Mouse (Mus musculus): ENCODE measurements around the gene Eps8. TPM values are rescaled to one million over a fixed set of nuclear protein-coding genes. Genes with fewer than 3 reads are reported as not detected.

Gene Eps8
- polyA plus RNA-seq, 1 experiment from 2014 or later: 209 TPM

GRCm38 (mm10) chr6:137506563-137506962 lies 148.1 kb downstream of the Eps8 start:
- Histone ChIP-seq H3K27ac (ENCODE audit: low read depth, low read length) (peak overlapping the region; percentile 79), H3K9ac (ENCODE audit: low read depth, low read length) (no peak overlapping the region), H3K4me2 (replicated peaks; ENCODE audit: low read depth) (no peak overlapping the region), H3K4me1 (replicated peaks; ENCODE audit: control insufficient read depth, insufficient read depth, low read length) (no peaks in the 10 kb centered on the region), H3K4me3 (ENCODE audit: low read depth, low read length) (no peak overlapping the region), H3K9me3 (ENCODE audit: control insufficient read depth) (no peaks in the 10 kb centered on the region), H3K36me3 (ENCODE audit: control insufficient read depth, insufficient read depth) (peaks cover 82% of the 10 kb centered on the region), H3K27me3 (replicated peaks; ENCODE audit: control insufficient read depth, insufficient read depth, low read length) (no peaks in the 10 kb centered on the region)
- 78% methylated on average over 7 of the region's 7 CpGs for WGBS
- peak; percentile 32; the same call in 1 of the 2 replicates for ATAC-seq
- TF ChIP-seq CTCF (IDR thresholded peaks at IDR 0.05; ENCODE audit: low read depth): no peak

DNA sequence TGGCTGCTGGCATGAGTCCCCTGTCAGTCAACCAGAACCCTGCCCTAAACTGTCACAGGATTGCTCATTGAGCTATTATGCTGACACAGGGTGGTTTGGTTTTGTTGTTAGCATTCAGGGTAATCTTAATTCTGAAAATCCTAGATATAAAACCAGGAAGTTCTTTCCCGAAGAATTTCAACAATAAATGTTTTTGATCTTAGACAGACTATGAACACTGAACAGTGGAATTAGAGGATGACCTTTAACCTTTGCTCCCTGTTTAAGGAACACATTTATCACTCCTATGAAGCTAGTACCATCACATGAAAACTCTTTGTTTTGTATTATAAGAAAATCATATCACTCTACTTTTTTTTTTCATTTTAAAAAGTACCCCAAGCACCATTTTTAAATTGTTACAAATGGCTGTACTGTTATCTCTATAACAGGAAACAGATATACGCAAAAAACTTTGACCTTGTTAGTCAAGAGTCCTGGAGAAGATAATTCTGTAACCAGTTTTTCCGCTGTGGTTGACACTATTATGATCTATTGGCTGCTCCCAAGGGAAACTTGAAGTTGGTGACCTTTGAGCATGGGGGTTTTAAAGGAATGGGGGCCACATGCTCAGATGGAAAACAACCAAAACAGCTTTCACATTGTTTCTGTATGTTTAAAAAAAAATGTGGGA lies 149.0 kb downstream of the Eps8 start:
- 31% methylated on average over 3 of the region's 3 CpGs for WGBS
- peak; percentile 61 for ATAC-seq
- Histone ChIP-seq H3K4me2 (replicated peaks; ENCODE audit: low read depth) (no peak overlapping the region), H3K9ac (ENCODE audit: low read depth, low read length) (no peak overlapping the region), H3K36me3 (ENCODE audit: control insufficient read depth, insufficient read depth) (peaks cover 81% of the 10 kb centered on the region), H3K27me3 (replicated peaks; ENCODE audit: control insufficient read depth, insufficient read depth, low read length) (no peaks in the 10 kb centered on the region), H3K27ac (ENCODE audit: low read depth, low read length) (peak overlapping the region; percentile 79), H3K4me1 (replicated peaks; ENCODE audit: control insufficient read depth, insufficient read depth, low read length) (no peaks in the 10 kb centered on the region), H3K4me3 (ENCODE audit: low read depth, low read length) (no peak overlapping the region), H3K9me3 (ENCODE audit: control insufficient read depth) (no peaks in the 10 kb centered on the region)
- no peak for TF ChIP-seq CTCF (IDR thresholded peaks at IDR 0.05; ENCODE audit: low read depth)

DNA sequence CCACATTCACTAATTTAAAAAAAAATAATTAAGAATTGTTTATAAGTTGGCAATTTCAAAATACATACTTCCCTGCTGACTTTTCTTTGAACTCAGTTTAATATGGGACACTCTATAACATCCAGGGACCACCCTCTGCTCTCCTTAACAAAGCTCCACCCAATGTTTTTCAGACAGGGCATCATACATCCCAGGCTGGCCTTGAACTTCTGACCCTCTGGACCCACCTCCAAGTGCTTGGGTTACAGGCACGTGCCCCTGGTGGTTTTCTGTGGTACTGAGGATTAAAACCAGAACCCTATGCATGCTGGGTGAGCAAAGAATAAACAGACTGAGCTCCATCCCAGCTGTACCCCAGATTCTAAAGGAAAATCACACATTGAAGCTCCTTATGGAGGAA lies 150.6 kb downstream of the Eps8 start:
- Histone ChIP-seq H3K9me3 (ENCODE audit: control insufficient read depth) (no peaks in the 10 kb centered on the region), H3K27ac (ENCODE audit: low read depth, low read length) (no peak overlapping the region), H3K36me3 (ENCODE audit: control insufficient read depth, insufficient read depth) (peaks cover 80% of the 10 kb centered on the region), H3K4me2 (replicated peaks; ENCODE audit: low read depth) (no peak overlapping the region), H3K27me3 (replicated peaks; ENCODE audit: control insufficient read depth, insufficient read depth, low read length) (no peaks in the 10 kb centered on the region), H3K9ac (ENCODE audit: low read depth, low read length) (no peak overlapping the region), H3K4me1 (replicated peaks; ENCODE audit: control insufficient read depth, insufficient read depth, low read length) (no peaks in the 10 kb centered on the region), H3K4me3 (ENCODE audit: low read depth, low read length) (no peak overlapping the region)
- 44% methylated on average over 1 of the region's 1 CpGs for WGBS
- TF ChIP-seq CTCF (IDR thresholded peaks at IDR 0.05; ENCODE audit: low read depth): peak; percentile 27; the same call in 1 of the 2 replicates
- ATAC-seq: no peak

DNA sequence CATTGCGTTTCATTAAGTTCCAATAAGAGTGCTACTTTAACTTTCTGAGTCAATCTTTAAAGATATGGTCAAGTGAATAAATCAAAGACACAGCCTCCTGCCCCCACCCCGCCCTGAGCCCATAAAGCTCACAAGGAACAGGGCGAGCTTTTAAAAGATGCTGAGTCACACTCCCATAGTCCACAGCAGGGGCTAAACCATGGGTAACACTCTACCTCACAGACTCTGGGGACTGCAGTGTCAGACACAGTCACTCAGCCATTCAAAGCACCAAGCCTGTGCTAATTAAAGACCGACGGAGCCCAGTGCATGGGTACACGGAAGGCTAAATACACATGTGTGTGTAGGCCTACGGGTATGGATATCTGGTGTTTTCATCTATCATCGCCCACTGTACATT lies 151.2 kb downstream of the Eps8 start:
- H3K9ac ChIP-seq (ENCODE audit: low read depth, low read length): no peak overlapping the region
- no peak overlapping the region for H3K4me2 ChIP-seq (replicated peaks; ENCODE audit: low read depth)
- TF ChIP-seq CTCF (IDR thresholded peaks at IDR 0.05; ENCODE audit: low read depth): no peak
- peaks cover 80% of the 10 kb centered on the region for H3K36me3 ChIP-seq (ENCODE audit: control insufficient read depth, insufficient read depth)
- H3K27me3 ChIP-seq (replicated peaks; ENCODE audit: control insufficient read depth, insufficient read depth, low read length): no peaks in the 10 kb centered on the region
- ATAC-seq: no peak
- WGBS: 84% methylated on average over 8 of the region's 8 CpGs
- no peak overlapping the region for H3K4me3 ChIP-seq (ENCODE audit: low read depth, low read length)
- no peaks in the 10 kb centered on the region for H3K9me3 ChIP-seq (ENCODE audit: control insufficient read depth)
- no peaks in the 10 kb centered on the region for H3K4me1 ChIP-seq (replicated peaks; ENCODE audit: control insufficient read depth, insufficient read depth, low read length)
- H3K27ac ChIP-seq (ENCODE audit: low read depth, low read length): no peak overlapping the region

DNA sequence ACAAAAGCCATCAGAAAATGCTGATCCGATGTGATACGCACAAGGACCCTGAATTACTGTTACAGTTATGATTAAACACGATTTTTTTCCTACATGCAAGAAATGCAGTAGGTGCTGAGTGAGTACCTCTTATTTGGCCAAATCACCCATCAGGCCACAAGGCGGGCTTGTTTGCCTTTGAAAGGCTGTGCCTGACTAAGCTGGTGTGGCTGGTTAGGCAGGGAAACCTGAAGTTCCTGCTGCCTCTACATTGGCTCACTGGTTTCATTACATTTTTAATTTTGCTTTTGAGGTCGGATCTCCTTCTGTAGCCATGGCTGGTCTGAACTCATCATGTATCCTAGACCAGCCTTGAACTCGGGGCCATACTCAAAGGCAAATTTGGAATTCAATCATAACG lies 151.7 kb downstream of the Eps8 start:
- H3K36me3 ChIP-seq (ENCODE audit: control insufficient read depth, insufficient read depth): peaks cover 78% of the 10 kb centered on the region
- no peak overlapping the region for H3K4me3 ChIP-seq (ENCODE audit: low read depth, low read length)
- no peaks in the 10 kb centered on the region for H3K9me3 ChIP-seq (ENCODE audit: control insufficient read depth)
- no peaks in the 10 kb centered on the region for H3K27me3 ChIP-seq (replicated peaks; ENCODE audit: control insufficient read depth, insufficient read depth, low read length)
- no peaks in the 10 kb centered on the region for H3K4me1 ChIP-seq (replicated peaks; ENCODE audit: control insufficient read depth, insufficient read depth, low read length)
- no peak for ATAC-seq
- no peak overlapping the region for H3K27ac ChIP-seq (ENCODE audit: low read depth, low read length)
- TF ChIP-seq CTCF (IDR thresholded peaks at IDR 0.05; ENCODE audit: low read depth): no peak
- 87% methylated on average over 7 of the region's 7 CpGs for WGBS
- no peak overlapping the region for H3K9ac ChIP-seq (ENCODE audit: low read depth, low read length)
- no peak overlapping the region for H3K4me2 ChIP-seq (replicated peaks; ENCODE audit: low read depth)

DNA sequence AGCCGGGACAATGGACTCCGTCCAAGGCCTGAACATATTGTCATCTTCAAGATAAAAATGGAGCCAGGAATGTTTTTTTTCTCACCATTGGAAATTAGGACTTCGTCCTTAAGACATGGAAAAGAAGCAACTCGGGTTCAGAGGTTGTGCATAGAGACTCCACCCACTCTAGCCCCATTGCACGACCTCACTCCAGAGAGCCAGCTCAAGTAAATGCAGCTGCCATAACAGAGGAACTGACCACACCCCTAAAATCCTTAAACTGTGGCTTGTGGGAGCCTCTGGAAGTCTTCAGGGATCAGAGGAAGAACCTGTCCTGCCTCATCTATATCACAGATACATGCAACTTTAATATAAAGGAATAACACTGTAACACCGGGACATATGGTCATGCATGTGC lies 155.9 kb downstream of the Eps8 start:
- Histone ChIP-seq H3K4me3 (ENCODE audit: low read depth, low read length) (no peak overlapping the region), H3K4me2 (replicated peaks; ENCODE audit: low read depth) (no peak overlapping the region), H3K9ac (ENCODE audit: low read depth, low read length) (no peak overlapping the region), H3K27ac (ENCODE audit: low read depth, low read length) (no peak overlapping the region), H3K4me1 (replicated peaks; ENCODE audit: control insufficient read depth, insufficient read depth, low read length) (peaks cover 3% of the 10 kb centered on the region; the same call in 1 of the 2 replicates), H3K27me3 (replicated peaks; ENCODE audit: control insufficient read depth, insufficient read depth, low read length) (no peaks in the 10 kb centered on the region), H3K36me3 (ENCODE audit: control insufficient read depth, insufficient read depth) (peaks cover 69% of the 10 kb centered on the region), H3K9me3 (ENCODE audit: control insufficient read depth) (no peaks in the 10 kb centered on the region)
- no peak for TF ChIP-seq CTCF (IDR thresholded peaks at IDR 0.05; ENCODE audit: low read depth)
- ATAC-seq: no peak
- 61% methylated on average over 6 of the region's 6 CpGs for WGBS

Measured in intestine, postnatal 0 days (tissue).